ENCODE assay signal across 24 mouse cellular contexts in the genomic region with DNA sequence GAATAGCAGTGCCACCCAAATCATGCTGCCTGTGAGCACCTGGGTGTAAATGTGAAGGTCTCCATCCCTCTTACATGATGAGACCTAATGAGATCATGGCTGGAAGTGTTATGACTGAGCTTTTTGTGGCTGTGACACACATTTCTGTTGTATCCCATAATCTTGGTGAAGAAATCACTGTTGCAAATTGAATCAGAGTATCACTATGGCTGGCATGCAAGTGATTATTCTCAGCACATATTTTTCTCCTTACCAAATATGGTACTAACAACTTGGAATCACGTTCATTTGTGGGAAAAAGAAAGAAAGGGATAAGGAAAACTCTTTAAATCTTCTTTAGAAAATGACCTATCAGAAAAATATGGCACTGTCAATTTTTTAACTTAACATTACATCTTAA.
A peak's percentile ranks its signal among the peaks of the same experiment; 100 is the strongest.
DNase-seq lines count a peak whose midpoint lies in the region; ATAC-seq and TF ChIP-seq lines count a peak whose summit lies in the region.
"Had no signal": no experiment of that assay in that cellular context is flagged by ENCODE, and none has a peak within 500 bp of the region (broad histone marks: within the 10 kb centered on the region; RNA-seq: fewer than 3 reads in every experiment).

No protein-coding gene starts in this region.

- H3K9me3 ChIP-seq in midbrain, embryonic 11.5 days (ENCODE audit: control insufficient read depth, low read length) = no peaks in the 10 kb centered on the region
- H3K9me3 ChIP-seq in midbrain, embryonic 15.5 days = no peaks in the 10 kb centered on the region
- H3K9me3 ChIP-seq: embryonic facial prominence, embryonic 10.5 days; embryonic facial prominence, embryonic 12.5 days; forebrain, embryonic 13.5 days; forebrain, embryonic 15.5 days; G1E had no signal

- no peaks in the 10 kb centered on the region for H3K4me1 ChIP-seq in midbrain, embryonic 11.5 days (ENCODE audit: control insufficient read depth, insufficient read depth, low read length)
- H3K4me1 ChIP-seq in midbrain, embryonic 15.5 days = no peaks in the 10 kb centered on the region
- H3K4me1 ChIP-seq: embryonic facial prominence, embryonic 12.5 days; forebrain, embryonic 13.5 days; forebrain, embryonic 15.5 days had no signal

- CTCF ChIA-PET in Patski (lab: Charles Lee) = no interaction called here

- H3K4me3 ChIP-seq in midbrain, embryonic 11.5 days (ENCODE audit: low read depth, low read length) = no peak overlapping the region
- no peak overlapping the region for H3K4me3 ChIP-seq in midbrain, embryonic 15.5 days
- H3K4me3 ChIP-seq: embryonic facial prominence, embryonic 10.5 days; embryonic facial prominence, embryonic 12.5 days; forebrain, embryonic 13.5 days; forebrain, embryonic 15.5 days had no signal

- 77% methylated on average over 1 of the region's 1 CpGs for WGBS in midbrain, embryonic 11.5 days
- WGBS in midbrain, embryonic 15.5 days = 67% methylated on average over 1 of the region's 1 CpGs

- in situ Hi-C loops in Patski (cut with MboI; ENCODE audit: low pct_unique_long_range_greater_than_20kb) = no loop called here

- DNase-seq in midbrain, embryonic 11.5 days (ENCODE audit: low spot score, missing footprints) = peak; percentile 75
- DNase-seq in Muller cell, postnatal 12 days (ENCODE audit: inconsistent ontology term) = peak; percentile 66
- no peak for DNase-seq in Patski (ENCODE audit: low read depth, low spot score)
- DNase-seq in right cerebral cortex, adult 18-20 months = no peak
- DNase-seq in embryo, embryonic 10 days (ENCODE audit: low spot score) = no peak
- DNase-seq: adrenal gland, adult 8-10 months; adrenal gland, postnatal 14 days; adrenal gland, postnatal 36 days; cerebellum, adult 18-20 months; cerebellum, adult 8-10 months; cerebellum, adult 9-11 months; cerebellum, postnatal 14 days; cerebellum, postnatal 36 days; forebrain, postnatal 0 days had no signal

- no peak overlapping the region for H3K4me2 ChIP-seq in midbrain, embryonic 11.5 days
- no peak overlapping the region for H3K4me2 ChIP-seq in midbrain, embryonic 15.5 days
- H3K4me2 ChIP-seq: embryonic facial prominence, embryonic 12.5 days; forebrain, embryonic 13.5 days; forebrain, embryonic 15.5 days had no signal

- H3K27me3 ChIP-seq in midbrain, embryonic 11.5 days (ENCODE audit: control insufficient read depth, insufficient read depth, low read length) = no peaks in the 10 kb centered on the region
- H3K27me3 ChIP-seq in midbrain, embryonic 15.5 days (replicated peaks) = no peaks in the 10 kb centered on the region
- no peaks in the 10 kb centered on the region for H3K27me3 ChIP-seq in Patski
- H3K27me3 ChIP-seq: CH12.LX; embryonic facial prominence, embryonic 12.5 days; forebrain, embryonic 13.5 days; forebrain, embryonic 15.5 days had no signal

- no peak for ATAC-seq in midbrain, embryonic 11.5 days (ENCODE audit: low FRiP score)
- no peak for ATAC-seq in midbrain, embryonic 15.5 days (replicated peaks)
- ATAC-seq in Patski = peak; percentile 79
- no peak for ATAC-seq in erythroblast, adult 5-6 weeks (replicated peaks; ENCODE audit: low FRiP score, poor library complexity, severe bottlenecking)
- ATAC-seq: activated CD4-positive, CD25-positive, alpha-beta regulatory T cell, adult 4 months; CD4-positive, CD25-positive, alpha-beta regulatory T cell, adult 4 months; forebrain, embryonic 13.5 days; forebrain, embryonic 15.5 days; forebrain, postnatal 0 days had no signal

- H3K27ac ChIP-seq in midbrain, embryonic 11.5 days (ENCODE audit: low read depth, low read length) = no peak overlapping the region
- no peak overlapping the region for H3K27ac ChIP-seq in midbrain, embryonic 15.5 days
- H3K27ac ChIP-seq: embryonic facial prominence, embryonic 10.5 days; embryonic facial prominence, embryonic 12.5 days; forebrain, embryonic 13.5 days; forebrain, embryonic 15.5 days had no signal

- no peak for TF ChIP-seq CTCF in Patski (IDR thresholded peaks at IDR 0.05)

- no peaks in the 10 kb centered on the region for H3K36me3 ChIP-seq in midbrain, embryonic 11.5 days (ENCODE audit: control insufficient read depth, insufficient read depth, low read length)
- H3K36me3 ChIP-seq in midbrain, embryonic 15.5 days (replicated peaks) = no peaks in the 10 kb centered on the region
- H3K36me3 ChIP-seq: forebrain, embryonic 15.5 days; G1E had no signal

- POLR2A ChIA-PET in Patski (lab: Charles Lee) = no interaction called here

- H3K9ac ChIP-seq in midbrain, embryonic 11.5 days (ENCODE audit: low read length) = no peak overlapping the region
- no peak overlapping the region for H3K9ac ChIP-seq in midbrain, embryonic 15.5 days
- H3K9ac ChIP-seq: embryonic facial prominence, embryonic 12.5 days; forebrain, embryonic 13.5 days; forebrain, embryonic 15.5 days; forebrain, postnatal 0 days had no signal

Comparison
In these comparisons a context has a peak if more than half of its experiments do, and no peak if none do; other contexts are left out.
1. DNase-seq: peak in midbrain, embryonic 11.5 days (single experiment) and Muller cell, postnatal 12 days (single experiment); none in Patski (single experiment), right cerebral cortex, adult 18-20 months (single experiment) and embryo, embryonic 10 days (single experiment).